Mouse (Mus musculus): ENCODE results near the gene Gm40193. TPM values are rescaled to one million over a fixed set of nuclear protein-coding genes. Genes with fewer than 3 reads are reported as not detected.

Gene Gm40193
- polyA plus RNA-seq, 2 experiments, result 1.2 TPM; not detected in 1

- TF ChIP-seq POLR2A (IDR thresholded peaks at IDR 0.05; ENCODE audit: borderline replicate concordance, extremely low read depth, insufficient read depth, insufficient read length), result no peak
- 0% methylated on average over 2 of the region's 2 CpGs for WGBS
Observed at GRCm38 (mm10) chr11:70561937-70562286, 29.2 kb upstream of the Gm40193 start.

DNA sequence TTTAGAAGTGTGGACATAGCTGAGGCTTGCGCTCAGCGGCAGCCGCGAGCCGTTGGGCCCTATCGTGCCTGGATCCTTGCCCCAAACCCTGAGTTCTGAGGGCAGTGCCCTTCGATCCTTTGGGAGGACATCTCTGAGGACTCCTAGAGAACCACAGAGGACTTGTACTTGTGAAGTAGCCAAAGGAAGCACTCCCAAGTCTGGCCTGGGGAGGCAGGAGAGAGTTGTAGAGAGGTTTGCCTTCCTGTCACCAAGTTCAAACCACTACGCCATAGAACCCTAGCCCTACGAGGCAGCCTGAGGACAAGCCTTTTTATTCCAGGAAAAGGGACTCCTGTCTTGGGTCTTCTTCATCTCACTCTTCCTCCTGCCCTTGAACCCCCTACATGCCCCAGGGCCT is 24.8 kb upstream of the Gm40193 start:
- no peak for ATAC-seq (ENCODE audit: low FRiP score, low read depth)
- Histone ChIP-seq H3K36me3 (ENCODE audit: control insufficient read depth, insufficient read depth, low read length) (no peaks in the 10 kb centered on the region), H3K9ac (ENCODE audit: low read depth, low read length, severe bottlenecking) (no peak overlapping the region), H3K9me3 (ENCODE audit: control insufficient read depth, low read length) (no peaks in the 10 kb centered on the region), H3K27me3 (ENCODE audit: control insufficient read depth, insufficient read depth, low read length) (no peaks in the 10 kb centered on the region), H3K4me1 (ENCODE audit: control insufficient read depth, insufficient read depth, low read length) (no peaks in the 10 kb centered on the region), H3K4me2 (replicated peaks; ENCODE audit: low read depth, low read length, severe bottlenecking) (no peak overlapping the region), H3K4me3 (replicated peaks; ENCODE audit: low read length) (no peak overlapping the region), H3K27ac (replicated peaks; ENCODE audit: low read depth, low read length) (no peak overlapping the region)
- no peak for DNase-seq (ENCODE audit: low spot score)
- TF ChIP-seq POLR2A (IDR thresholded peaks at IDR 0.05; ENCODE audit: borderline replicate concordance, extremely low read depth, insufficient read depth, insufficient read length), result no peak
- WGBS, result 89% methylated on average over 9 of the region's 9 CpGs

More at GRCm38 (mm10) chr11:70561937-70562286, 29.2 kb upstream of the Gm40193 start:
- DNase-seq (ENCODE audit: low spot score) (no peak), ATAC-seq (ENCODE audit: low FRiP score, low read depth) (no peak)
- H3K4me2 ChIP-seq (replicated peaks; ENCODE audit: low read depth, low read length, severe bottlenecking), result peak overlapping the region; percentile 91
- H3K27ac ChIP-seq (replicated peaks; ENCODE audit: low read depth, low read length), result 0 out of 2 replicates have a peak overlapping the region, but pooled peaks have one; percentile 44
- H3K9me3 ChIP-seq (ENCODE audit: control insufficient read depth, low read length), result no peaks in the 10 kb centered on the region
- H3K9ac ChIP-seq (ENCODE audit: low read depth, low read length, severe bottlenecking), result peak overlapping the region; percentile 79; the same call in 1 of the 2 replicates
- no peaks in the 10 kb centered on the region for H3K27me3 ChIP-seq (ENCODE audit: control insufficient read depth, insufficient read depth, low read length)
- peaks cover 21% of the 10 kb centered on the region for H3K4me1 ChIP-seq (ENCODE audit: control insufficient read depth, insufficient read depth, low read length)
- no peaks in the 10 kb centered on the region for H3K36me3 ChIP-seq (ENCODE audit: control insufficient read depth, insufficient read depth, low read length)
- peak overlapping the region; percentile 93 for H3K4me3 ChIP-seq (replicated peaks; ENCODE audit: low read length)

DNA sequence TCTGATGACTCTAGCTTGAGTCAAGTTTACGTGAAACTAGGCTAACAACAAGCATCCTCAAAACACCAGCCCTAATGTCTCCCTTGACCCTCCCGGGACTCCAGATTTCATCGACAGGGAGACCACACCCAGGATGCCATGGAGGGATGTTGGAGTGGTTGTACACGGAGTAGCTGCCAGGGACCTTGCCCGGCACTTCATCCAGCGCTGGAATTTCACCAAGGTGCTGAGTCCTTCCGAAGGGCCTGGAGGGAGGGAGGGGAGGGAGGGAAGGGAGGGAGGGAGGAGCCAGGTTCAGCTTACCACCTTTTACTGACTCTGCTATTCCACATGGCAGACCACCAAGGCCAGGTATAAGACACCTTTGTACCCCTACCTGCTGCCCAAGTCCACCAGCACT is 21.2 kb upstream of the Gm40193 start:
- TF ChIP-seq POLR2A (IDR thresholded peaks at IDR 0.05; ENCODE audit: borderline replicate concordance, extremely low read depth, insufficient read depth, insufficient read length), result no peak
- no peak for DNase-seq (ENCODE audit: low spot score)
- H3K27me3 ChIP-seq (ENCODE audit: control insufficient read depth, insufficient read depth, low read length), result no peaks in the 10 kb centered on the region
- ATAC-seq (ENCODE audit: low FRiP score, low read depth), result no peak
- no peak overlapping the region for H3K4me2 ChIP-seq (replicated peaks; ENCODE audit: low read depth, low read length, severe bottlenecking)
- H3K4me1 ChIP-seq (ENCODE audit: control insufficient read depth, insufficient read depth, low read length), result no peaks in the 10 kb centered on the region
- no peaks in the 10 kb centered on the region for H3K9me3 ChIP-seq (ENCODE audit: control insufficient read depth, low read length)
- H3K27ac ChIP-seq (replicated peaks; ENCODE audit: low read depth, low read length), result no peak overlapping the region
- no peak overlapping the region for H3K9ac ChIP-seq (ENCODE audit: low read depth, low read length, severe bottlenecking)
- H3K4me3 ChIP-seq (replicated peaks; ENCODE audit: low read length), result no peak overlapping the region
- H3K36me3 ChIP-seq (ENCODE audit: control insufficient read depth, insufficient read depth, low read length), result no peaks in the 10 kb centered on the region
- WGBS, result 24% methylated on average over 7 of the region's 7 CpGs

GRCm38 (mm10) chr11:70551526-70551925 is 18.8 kb upstream of the Gm40193 start:
- TF ChIP-seq POLR2A (IDR thresholded peaks at IDR 0.05; ENCODE audit: borderline replicate concordance, extremely low read depth, insufficient read depth, insufficient read length), result no peak
- ATAC-seq (ENCODE audit: low FRiP score, low read depth) (no peak), DNase-seq (ENCODE audit: low spot score) (no peak)

GRCm38 (mm10) chr11:70544496-70544895 is 11.8 kb upstream of the Gm40193 start:
- WGBS, result 60% methylated on average over 7 of the region's 7 CpGs

More at GRCm38 (mm10) chr11:70551526-70551925, 18.8 kb upstream of the Gm40193 start:
- WGBS, result 86% methylated on average over 8 of the region's 8 CpGs
- H3K27me3 ChIP-seq (ENCODE audit: control insufficient read depth, insufficient read depth, low read length), result no peaks in the 10 kb centered on the region
- H3K4me3 ChIP-seq (replicated peaks; ENCODE audit: low read length), result no peak overlapping the region
- H3K4me1 ChIP-seq (ENCODE audit: control insufficient read depth, insufficient read depth, low read length), result no peaks in the 10 kb centered on the region
- H3K36me3 ChIP-seq (ENCODE audit: control insufficient read depth, insufficient read depth, low read length), result no peaks in the 10 kb centered on the region
- no peak overlapping the region for H3K4me2 ChIP-seq (replicated peaks; ENCODE audit: low read depth, low read length, severe bottlenecking)
- H3K27ac ChIP-seq (replicated peaks; ENCODE audit: low read depth, low read length), result no peak overlapping the region
- H3K9ac ChIP-seq (ENCODE audit: low read depth, low read length, severe bottlenecking), result no peak overlapping the region
- H3K9me3 ChIP-seq (ENCODE audit: control insufficient read depth, low read length), result no peaks in the 10 kb centered on the region

DNA sequence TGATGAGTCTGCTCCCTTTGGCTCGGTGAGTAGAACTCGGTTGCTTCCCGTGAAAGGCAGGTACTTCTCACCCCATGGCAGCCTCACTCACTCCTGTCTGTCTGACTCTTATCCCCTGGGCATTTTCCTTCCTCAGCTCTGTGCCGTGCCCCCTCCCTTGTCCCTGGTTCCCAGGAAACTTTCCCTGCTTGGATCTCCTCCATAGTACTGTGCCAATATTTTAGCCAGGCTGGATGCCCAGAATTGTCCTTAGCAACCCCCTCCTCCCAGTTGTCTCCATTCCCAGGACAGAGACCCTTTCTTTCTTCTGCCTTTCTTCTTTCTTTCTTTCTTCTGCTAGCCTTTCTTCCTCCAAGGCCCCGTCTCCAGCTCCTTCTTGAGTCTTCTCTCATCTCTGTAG is 8.7 kb upstream of the Gm40193 start:
- 65% methylated on average over 5 of the region's 5 CpGs for WGBS
- H3K27me3 ChIP-seq (ENCODE audit: control insufficient read depth, insufficient read depth, low read length), result peaks cover 6% of the 10 kb centered on the region; the same call in 1 of the 2 replicates
- H3K4me3 ChIP-seq (replicated peaks; ENCODE audit: low read length), result no peak overlapping the region
- H3K9me3 ChIP-seq (ENCODE audit: control insufficient read depth, low read length), result no peaks in the 10 kb centered on the region
- no peak overlapping the region for H3K27ac ChIP-seq (replicated peaks; ENCODE audit: low read depth, low read length)
- no peak overlapping the region for H3K9ac ChIP-seq (ENCODE audit: low read depth, low read length, severe bottlenecking)
- no peaks in the 10 kb centered on the region for H3K36me3 ChIP-seq (ENCODE audit: control insufficient read depth, insufficient read depth, low read length)
- DNase-seq (ENCODE audit: low spot score) (no peak), ATAC-seq (ENCODE audit: low FRiP score, low read depth) (no peak)
- no peaks in the 10 kb centered on the region; the same call in 1 of the 2 replicates for H3K4me1 ChIP-seq (ENCODE audit: control insufficient read depth, insufficient read depth, low read length)
- no peak for TF ChIP-seq POLR2A (IDR thresholded peaks at IDR 0.05; ENCODE audit: borderline replicate concordance, extremely low read depth, insufficient read depth, insufficient read length)
- no peak overlapping the region for H3K4me2 ChIP-seq (replicated peaks; ENCODE audit: low read depth, low read length, severe bottlenecking)

More at GRCm38 (mm10) chr11:70544496-70544895, 11.8 kb upstream of the Gm40193 start:
- Histone ChIP-seq H3K4me1 (ENCODE audit: control insufficient read depth, insufficient read depth, low read length) (no peaks in the 10 kb centered on the region), H3K4me3 (replicated peaks; ENCODE audit: low read length) (no peak overlapping the region), H3K27me3 (ENCODE audit: control insufficient read depth, insufficient read depth, low read length) (peaks cover 6% of the 10 kb centered on the region; the same call in 1 of the 2 replicates), H3K27ac (replicated peaks; ENCODE audit: low read depth, low read length) (no peak overlapping the region), H3K9ac (ENCODE audit: low read depth, low read length, severe bottlenecking) (no peak overlapping the region), H3K4me2 (replicated peaks; ENCODE audit: low read depth, low read length, severe bottlenecking) (no peak overlapping the region), H3K36me3 (ENCODE audit: control insufficient read depth, insufficient read depth, low read length) (no peaks in the 10 kb centered on the region), H3K9me3 (ENCODE audit: control insufficient read depth, low read length) (no peaks in the 10 kb centered on the region)
- TF ChIP-seq POLR2A (IDR thresholded peaks at IDR 0.05; ENCODE audit: borderline replicate concordance, extremely low read depth, insufficient read depth, insufficient read length), result no peak
- ATAC-seq (ENCODE audit: low FRiP score, low read depth), result no peak
- no peak for DNase-seq (ENCODE audit: low spot score)

Data from limb, embryonic 14.5 days (tissue).